Mouse (Mus musculus) testis, adult 10 weeks (tissue): ENCODE measurements around the gene Itgb3. TPM values are rescaled to one million over a fixed set of nuclear protein-coding genes. Genes with fewer than 3 reads are reported as not detected.

ENCODE experiments used
- polyA plus RNA-seq: library from polyadenylated mRNA; stranded (reverse); fragments of 350-450 nt; fragmentation: Illumina TruSeq; extraction: RNeasy Lipid Tissue Mini Kit (QIAGEN cat#74804); gene quantifications from one replicate; pipeline ENCODE4 v1.2.3, GENCODE M21; 2014; ENCODE audit warnings: low read depth, low replicate concordance

Itgb3 gene
- 0.59 TPM for polyA plus RNA-seq

GRCm38 (mm10) chr11:104607491-104608245 is at the start of gene Itgb3:
Gene Itgb3 (plus strand): TSS chr11:104608000.

GRCm38 (mm10) chr11:104685548-104685947 is 77.7 kb downstream of the Itgb3 start, which contains the start of gene Gm11639:
Gene Gm11639 (plus strand): TSS chr11:104685707.

Other genes with a start within 250 kb of the Itgb3 start
- 40.8 TPM for gene Kansl1, start 139.1 kb upstream of the Itgb3 start, polyA plus RNA-seq
- 261 TPM for gene Cdc27, start 57.4 kb upstream of the Itgb3 start, polyA plus RNA-seq
- gene Myl4, start 57.3 kb upstream of the Itgb3 start, polyA plus RNA-seq, result 3.5 TPM
- 37.2 TPM for gene Gm11639, start 77.7 kb downstream of the Itgb3 start, polyA plus RNA-seq